Mouse (Mus musculus) neural tube, embryonic 15.5 days (tissue): ENCODE measurements around the gene Brsk2. TPM values are rescaled to one million over a fixed set of nuclear protein-coding genes. Genes with fewer than 3 reads are reported as not detected.
A peak's percentile ranks its signal among the peaks of the same experiment; 100 is the strongest.

ENCODE experiments used
- ATAC-seq: fragments of 200-750 bp; cut with Nextera tagmentation; 2 replicates; pipeline ENCODE4 v1.8.0; 2017; ENCODE audit warnings: mild to moderate bottlenecking, moderate TSS enrichment, moderate library complexity; ENCODE audit not compliant: low FRiP score
- H3K27ac ChIP-seq: fragments of 300-500 bp; sonication (generic); replicated peaks from 2 replicates; pipeline ENCODE4 v1.5.1; 2015; ENCODE audit warnings: mild to moderate bottlenecking, inconsistent platforms
- H3K27me3 ChIP-seq: fragments of 300-500 bp; sonication (generic); replicated peaks from 2 replicates; pipeline ENCODE4 v1.6.1; 2015; ENCODE audit warnings: inconsistent platforms
- H3K36me3 ChIP-seq: fragments of 300-500 bp; sonication (generic); 2 replicates; pipeline ENCODE4 v1.6.1; 2015; ENCODE audit warnings: inconsistent platforms
- H3K4me1 ChIP-seq: fragments of 300-500 bp; sonication (generic); 2 replicates; pipeline ENCODE4 v1.6.1; 2015; ENCODE audit warnings: inconsistent platforms
- H3K4me2 ChIP-seq: fragments of 300-500 bp; sonication (generic); 2 replicates; pipeline ENCODE4 v1.6.1; 2015; ENCODE audit warnings: inconsistent platforms, mild to moderate bottlenecking, moderate library complexity
- H3K4me3 ChIP-seq: fragments of 300-500 bp; sonication (generic); replicated peaks from 2 replicates; pipeline ENCODE4 v1.5.1; 2015; ENCODE audit warnings: mild to moderate bottlenecking, inconsistent platforms
- H3K9ac ChIP-seq: fragments of 300-500 bp; sonication (generic); replicated peaks from 2 replicates; pipeline ENCODE4 v1.6.1; 2015; ENCODE audit warnings: mild to moderate bottlenecking, inconsistent platforms
- H3K9me3 ChIP-seq: fragments of 300-500 bp; sonication (generic); replicated peaks from 2 replicates; pipeline ENCODE4 v1.6.1; 2016; ENCODE audit warnings: inconsistent platforms
- WGBS: fragments of 180-500 bp; shearing (Covaris S2); methylation state at CpG from one replicate; pipeline ENCODE4 v1.1.7; 2015; ENCODE audit warnings: mixed read lengths; 5-methylcytosine and 5-hydroxymethylcytosine counted together
- polyA plus RNA-seq: library from polyadenylated mRNA; unstranded; fragments of >200 nt; fragmentation: Nextera tagmentation; extraction: Ambion mirVana; gene quantifications from 2 replicates; pipeline ENCODE4 v1.2.1, GENCODE M21; 2015

The Brsk2 gene
- polyA plus RNA-seq, 1 experiment from 2014 or later, result 20.2 TPM

GRCm38 (mm10) chr7:141934951-141935350 lies 14.6 kb upstream of the Brsk2 start:
- no peak for ATAC-seq
- Histone ChIP-seq H3K27ac (no peak overlapping the region), H3K36me3 (no peaks in the 10 kb centered on the region), H3K4me3 (no peak overlapping the region), H3K9me3 (no peaks in the 10 kb centered on the region), H3K4me2 (no peak overlapping the region), H3K4me1 (peaks cover 9% of the 10 kb centered on the region), H3K27me3 (no peaks in the 10 kb centered on the region), H3K9ac (no peak overlapping the region)
- 65% methylated on average over 6 of the region's 6 CpGs for WGBS

GRCm38 (mm10) chr7:141943444-141943843 lies 6.1 kb upstream of the Brsk2 start:
- Histone ChIP-seq H3K9me3 (no peaks in the 10 kb centered on the region), H3K4me3 (no peak overlapping the region), H3K9ac (no peak overlapping the region), H3K27ac (no peak overlapping the region), H3K4me2 (no peak overlapping the region), H3K36me3 (no peaks in the 10 kb centered on the region), H3K4me1 (peaks cover 26% of the 10 kb centered on the region), H3K27me3 (no peaks in the 10 kb centered on the region)
- 61% methylated on average over 5 of the region's 5 CpGs for WGBS
- ATAC-seq, result no peak

- Histone ChIP-seq H3K4me2 (peak overlapping the region; percentile 50), H3K27me3 (no peaks in the 10 kb centered on the region), H3K27ac (peak overlapping the region; percentile 82), H3K36me3 (no peaks in the 10 kb centered on the region), H3K9me3 (no peaks in the 10 kb centered on the region), H3K4me3 (peak overlapping the region; percentile 21), H3K4me1 (peaks cover 36% of the 10 kb centered on the region), H3K9ac (peak overlapping the region; percentile 18; the same call in 1 of the 2 replicates)
- WGBS, result 6% methylated on average over 7 of the region's 7 CpGs
- peak; percentile 46; the same call in 1 of the 2 replicates for ATAC-seq
Measured at GRCm38 (mm10) chr7:141945927-141946326, 3.6 kb upstream of the Brsk2 start.

GRCm38 (mm10) chr7:141947512-141947911 lies 2.0 kb upstream of the Brsk2 start:
- Histone ChIP-seq H3K9me3 (no peaks in the 10 kb centered on the region), H3K4me3 (no peak overlapping the region), H3K36me3 (no peaks in the 10 kb centered on the region), H3K27ac (no peak overlapping the region), H3K4me1 (peaks cover 52% of the 10 kb centered on the region), H3K9ac (no peak overlapping the region), H3K27me3 (no peaks in the 10 kb centered on the region), H3K4me2 (no peak overlapping the region)
- ATAC-seq, result no peak

GRCm38 (mm10) chr7:141948045-141948444 lies 1.5 kb upstream of the Brsk2 start:
- Histone ChIP-seq H3K27ac (0 out of 2 replicates have a peak overlapping the region, but pooled peaks have one; percentile 96), H3K4me1 (peaks cover 57% of the 10 kb centered on the region), H3K9ac (no peak overlapping the region), H3K27me3 (no peaks in the 10 kb centered on the region), H3K4me2 (peak overlapping the region; percentile 74; the same call in 1 of the 2 replicates), H3K9me3 (no peaks in the 10 kb centered on the region), H3K4me3 (no peak overlapping the region), H3K36me3 (no peaks in the 10 kb centered on the region)
- no peak for ATAC-seq
- 63% methylated on average over 1 of the region's 1 CpGs for WGBS

GRCm38 (mm10) chr7:141949799-141950103 lies 200 bp downstream of the Brsk2 start:
- H3K4me1 ChIP-seq, result peaks cover 73% of the 10 kb centered on the region
- peak; percentile 30 for ATAC-seq
- under 1% methylated on average over 21 of the region's 54 CpGs for WGBS

GRCm38 (mm10) chr7:141950104-141951013 lies 808 bp downstream of the Brsk2 start:
- H3K27ac ChIP-seq, result peak overlapping the region; percentile 96
- WGBS, result under 1% methylated on average over 65 of the region's 84 CpGs
- peaks cover 75% of the 10 kb centered on the region for H3K4me1 ChIP-seq
- H3K4me3 ChIP-seq, result peak overlapping the region; percentile 84
- peak overlapping the region; percentile 98 for H3K9ac ChIP-seq
- no peaks in the 10 kb centered on the region for H3K27me3 ChIP-seq
- no peaks in the 10 kb centered on the region for H3K9me3 ChIP-seq
- peak; percentile 15 for ATAC-seq
- peak overlapping the region; percentile 74 for H3K4me2 ChIP-seq
- H3K36me3 ChIP-seq, result no peaks in the 10 kb centered on the region

More at GRCm38 (mm10) chr7:141949799-141950103, 200 bp downstream of the Brsk2 start:
- H3K9me3 ChIP-seq, result no peaks in the 10 kb centered on the region
- no peaks in the 10 kb centered on the region for H3K36me3 ChIP-seq
- H3K9ac ChIP-seq, result peak overlapping the region; percentile 98
- H3K4me3 ChIP-seq, result peak overlapping the region; percentile 84
- peak overlapping the region; percentile 96 for H3K27ac ChIP-seq
- peak overlapping the region; percentile 74 for H3K4me2 ChIP-seq
- no peaks in the 10 kb centered on the region for H3K27me3 ChIP-seq

- peak overlapping the region; percentile 74 for H3K4me2 ChIP-seq
- H3K4me3 ChIP-seq, result peak overlapping the region; percentile 84
- no peaks in the 10 kb centered on the region for H3K36me3 ChIP-seq
- no peaks in the 10 kb centered on the region for H3K9me3 ChIP-seq
- peak overlapping the region; percentile 98 for H3K9ac ChIP-seq
- peak overlapping the region; percentile 96 for H3K27ac ChIP-seq
- no peaks in the 10 kb centered on the region for H3K27me3 ChIP-seq
- H3K4me1 ChIP-seq, result peaks cover 75% of the 10 kb centered on the region
- ATAC-seq, result no peak
- WGBS, result 74% methylated on average over 4 of the region's 4 CpGs
Measured at GRCm38 (mm10) chr7:141951821-141952220, 2.3 kb downstream of the Brsk2 start.

- Histone ChIP-seq H3K9ac (no peak overlapping the region), H3K4me2 (no peak overlapping the region), H3K27me3 (no peaks in the 10 kb centered on the region), H3K9me3 (no peaks in the 10 kb centered on the region), H3K27ac (no peak overlapping the region), H3K4me3 (no peak overlapping the region), H3K4me1 (peaks cover 84% of the 10 kb centered on the region), H3K36me3 (no peaks in the 10 kb centered on the region)
- WGBS, result 73% methylated on average over 4 of the region's 4 CpGs
- ATAC-seq, result no peak
Measured at GRCm38 (mm10) chr7:141952920-141953319, 3.4 kb downstream of the Brsk2 start.

- 83% methylated on average over 6 of the region's 6 CpGs for WGBS
- no peak for ATAC-seq
- H3K4me1 ChIP-seq, result peaks cover 85% of the 10 kb centered on the region
- H3K9ac ChIP-seq, result no peak overlapping the region
- no peaks in the 10 kb centered on the region for H3K27me3 ChIP-seq
- no peaks in the 10 kb centered on the region for H3K9me3 ChIP-seq
- H3K27ac ChIP-seq, result no peak overlapping the region
- no peaks in the 10 kb centered on the region for H3K36me3 ChIP-seq
- H3K4me2 ChIP-seq, result peak overlapping the region; percentile 15; the same call in 1 of the 2 replicates
- H3K4me3 ChIP-seq, result no peak overlapping the region
Measured at GRCm38 (mm10) chr7:141953616-141954015, 4.1 kb downstream of the Brsk2 start.

GRCm38 (mm10) chr7:141955565-141956173 lies 6.1 kb downstream of the Brsk2 start:
- no peak overlapping the region for H3K4me2 ChIP-seq
- no peaks in the 10 kb centered on the region for H3K9me3 ChIP-seq
- no peak for ATAC-seq
- H3K27me3 ChIP-seq, result no peaks in the 10 kb centered on the region
- no peak overlapping the region for H3K4me3 ChIP-seq
- H3K27ac ChIP-seq, result no peak overlapping the region
- H3K4me1 ChIP-seq, result peaks cover 98% of the 10 kb centered on the region
- WGBS, result 62% methylated on average over 5 of the region's 5 CpGs
- no peaks in the 10 kb centered on the region for H3K36me3 ChIP-seq
- no peak overlapping the region for H3K9ac ChIP-seq

- H3K4me1 ChIP-seq, result peaks cover 99% of the 10 kb centered on the region
- no peak overlapping the region for H3K9ac ChIP-seq
- H3K4me3 ChIP-seq, result no peak overlapping the region
- H3K36me3 ChIP-seq, result no peaks in the 10 kb centered on the region
- no peak overlapping the region for H3K4me2 ChIP-seq
- 64% methylated on average over 8 of the region's 8 CpGs for WGBS
- H3K9me3 ChIP-seq, result no peaks in the 10 kb centered on the region
- H3K27ac ChIP-seq, result no peak overlapping the region
- ATAC-seq, result no peak
- H3K27me3 ChIP-seq, result no peaks in the 10 kb centered on the region
Measured at GRCm38 (mm10) chr7:141956174-141956566, 6.6 kb downstream of the Brsk2 start.
